Mouse (Mus musculus) T-helper 2 cell (primary cell): ENCODE results near the gene Ascc1.
"Not testable (repeated sequence)": the region's sequence is repeated elsewhere in the genome, so short reads cannot be mapped to it uniquely, and the experiment has no call there.

Experiments used
- in situ Hi-C: fragments of 300-600 bp; cut with MboI, MseI; formaldehyde crosslinking; loops from one replicate; pipeline ENCODE4 v1.15.1; 2025; ENCODE audit warnings: high pct_unique_total_duplicates

Gene Ascc1

GRCm38 (mm10) chr10:60110908-60111475 lies 108.4 kb downstream of the Ascc1 start:
- in situ Hi-C loops, result loop anchor here (10.0 kb wide), 1 partner anchor 64 kb away; no protein-coding TSS in a partner anchor

- in situ Hi-C loops, result loop anchor here (10.0 kb wide), 1 partner anchor 61 kb away; no protein-coding TSS in a partner anchor
Measured at GRCm38 (mm10) chr10:60113965-60114690, 111.5 kb downstream of the Ascc1 start.

- in situ Hi-C loops, result loop anchor here (10.0 kb wide), 1 partner anchor 59 kb away; no protein-coding TSS in a partner anchor
Measured at GRCm38 (mm10) chr10:60115345-60116185, 113.0 kb downstream of the Ascc1 start.

- in situ Hi-C loops, result loop anchor here (10.0 kb wide), 1 partner anchor 58 kb away; no protein-coding TSS in a partner anchor
Measured at GRCm38 (mm10) chr10:60116997-60117396, 114.4 kb downstream of the Ascc1 start.

- in situ Hi-C loops, result loop anchor here (10.0 kb wide), 1 partner anchor 56 kb away; no protein-coding TSS in a partner anchor
Measured at GRCm38 (mm10) chr10:60118464-60118863, 115.9 kb downstream of the Ascc1 start.

- in situ Hi-C loops, result no loop called here
Measured at GRCm38 (mm10) chr10:60120630-60121029, 118.0 kb downstream of the Ascc1 start.

- in situ Hi-C loops, result no loop called here
Measured at GRCm38 (mm10) chr10:60124078-60124477, 121.5 kb downstream of the Ascc1 start.

- in situ Hi-C loops, result no loop called here
Measured at GRCm38 (mm10) chr10:60125529-60126327, 123.1 kb downstream of the Ascc1 start.

GRCm38 (mm10) chr10:60128287-60128686 lies 125.7 kb downstream of the Ascc1 start:
- in situ Hi-C loops, result no loop called here

GRCm38 (mm10) chr10:60130504-60130903 lies 127.9 kb downstream of the Ascc1 start:
- in situ Hi-C loops, result no loop called here

- in situ Hi-C loops, result no loop called here
Measured at GRCm38 (mm10) chr10:60133501-60133900, 130.9 kb downstream of the Ascc1 start.

- in situ Hi-C loops, result no loop called here
Measured at GRCm38 (mm10) chr10:60134201-60134600, 131.6 kb downstream of the Ascc1 start.

- in situ Hi-C loops, result not testable (repeated sequence)
Measured at GRCm38 (mm10) chr10:60136010-60136409, 133.4 kb downstream of the Ascc1 start.

GRCm38 (mm10) chr10:60136935-60137334 lies 134.3 kb downstream of the Ascc1 start:
- in situ Hi-C loops, result no loop called here

GRCm38 (mm10) chr10:60138680-60139079 lies 136.1 kb downstream of the Ascc1 start:
- in situ Hi-C loops, result no loop called here

- in situ Hi-C loops, result no loop called here
Measured at GRCm38 (mm10) chr10:60140751-60141150, 138.1 kb downstream of the Ascc1 start.

- in situ Hi-C loops, result no loop called here
Measured at GRCm38 (mm10) chr10:60141656-60142160, 139.1 kb downstream of the Ascc1 start.

GRCm38 (mm10) chr10:60147510-60148047 lies 145.0 kb downstream of the Ascc1 start:
- in situ Hi-C loops, result loop anchor here (5.0 kb wide), 1 partner anchor 45 kb away; no protein-coding TSS in a partner anchor

GRCm38 (mm10) chr10:60148087-60148486 lies 145.5 kb downstream of the Ascc1 start:
- in situ Hi-C loops, result loop anchor here (5.0 kb wide), 1 partner anchor 44 kb away; no protein-coding TSS in a partner anchor
